Mouse (Mus musculus) bone marrow macrophage, adult 2 months (primary cell): ENCODE measurements around the gene Zdhhc5. TPM values are rescaled to one million over a fixed set of nuclear protein-coding genes. Genes with fewer than 3 reads are reported as not detected.

ENCODE experiments used
- H3K27ac ChIP-seq: 2 replicates; pipeline ENCODE4 v1.5.1; 2012; ENCODE audit warnings: low read depth, low read length; ENCODE audit not compliant: insufficient read depth
- H3K4me1 ChIP-seq: 2 replicates; pipeline ENCODE4 v1.6.1; 2012; ENCODE audit warnings: low read length; ENCODE audit not compliant: control insufficient read depth, insufficient read depth
- H3K4me3 ChIP-seq: 2 replicates; pipeline ENCODE4 v1.5.1; 2012; ENCODE audit warnings: mild to moderate bottlenecking, low read length, moderate library complexity; ENCODE audit not compliant: insufficient read depth
- CTCF ChIP-seq: IDR thresholded peaks from 2 replicates; pipeline ENCODE4 v1.5.1; 2012; ENCODE audit warnings: low read depth, mild to moderate bottlenecking, low read length, moderate library complexity
- POLR2A ChIP-seq: IDR thresholded peaks from 2 replicates; pipeline ENCODE4 v1.6.1; 2012; ENCODE audit warnings: mild to moderate bottlenecking, low read depth, low read length, borderline replicate concordance
- polyA plus RNA-seq: library from polyadenylated mRNA; stranded (reverse); fragments of >200 nt; gene quantifications from 2 replicates; pipeline ENCODE4 v1.2.4, GENCODE M21; 2012; ENCODE audit not compliant: missing spikeins, insufficient read depth, insufficient read length

The Zdhhc5 gene
- polyA plus RNA-seq, 1 experiment = 29.2 TPM

- no peak for TF ChIP-seq CTCF
- TF ChIP-seq POLR2A = no peak
- no peak overlapping the region for H3K4me3 ChIP-seq
- H3K27ac ChIP-seq = no peak overlapping the region
- H3K4me1 ChIP-seq = peaks cover 14% of the 10 kb centered on the region
These were observed 6.2 kb upstream of the Zdhhc5 start for GRCm38 (mm10) chr2:84721182-84721581.

GRCm38 (mm10) chr2:84720718-84721117, 5.7 kb upstream of the Zdhhc5 start:
- no peak for TF ChIP-seq POLR2A
- TF ChIP-seq CTCF = no peak
- Histone ChIP-seq H3K4me3 (no peak overlapping the region), H3K27ac (no peak overlapping the region), H3K4me1 (peaks cover 10% of the 10 kb centered on the region)

- no peak overlapping the region for H3K27ac ChIP-seq
- peaks cover 8% of the 10 kb centered on the region for H3K4me1 ChIP-seq
- no peak overlapping the region for H3K4me3 ChIP-seq
- TF ChIP-seq CTCF (no peak), POLR2A (no peak)
These were observed 2.4 kb upstream of the Zdhhc5 start for GRCm38 (mm10) chr2:84717357-84717756.

- TF ChIP-seq CTCF (no peak), POLR2A (no peak)
- Histone ChIP-seq H3K4me3 (peak overlapping the region; percentile 84), H3K27ac (peak overlapping the region; percentile 66), H3K4me1 (peaks cover 8% of the 10 kb centered on the region)
These were observed 1.7 kb upstream of the Zdhhc5 start for GRCm38 (mm10) chr2:84716423-84717355.

- H3K27ac ChIP-seq = peak overlapping the region; percentile 74
- H3K4me3 ChIP-seq = peak overlapping the region; percentile 84
- no peak for TF ChIP-seq POLR2A
- TF ChIP-seq CTCF = no peak
- H3K4me1 ChIP-seq = peaks cover 8% of the 10 kb centered on the region
These were observed 782 bp upstream of the Zdhhc5 start for GRCm38 (mm10) chr2:84715562-84716361.

GRCm38 (mm10) chr2:84714422-84714810, 564 bp downstream of the Zdhhc5 start:
- TF ChIP-seq POLR2A = no peak
- TF ChIP-seq CTCF = no peak
- Histone ChIP-seq H3K4me3 (peak overlapping the region; percentile 84), H3K27ac (peak overlapping the region; percentile 86)

GRCm38 (mm10) chr2:84711898-84712297, 3.1 kb downstream of the Zdhhc5 start:
- H3K4me3 ChIP-seq = no peak overlapping the region
- no peak overlapping the region for H3K27ac ChIP-seq
- peaks cover 8% of the 10 kb centered on the region for H3K4me1 ChIP-seq
- TF ChIP-seq CTCF = no peak
- TF ChIP-seq POLR2A = no peak

More at GRCm38 (mm10) chr2:84714422-84714810, 564 bp downstream of the Zdhhc5 start:
- peaks cover 8% of the 10 kb centered on the region for H3K4me1 ChIP-seq

- no peak overlapping the region for H3K27ac ChIP-seq
- TF ChIP-seq CTCF = no peak
- TF ChIP-seq POLR2A = no peak
- H3K4me3 ChIP-seq = no peak overlapping the region
- peaks cover 16% of the 10 kb centered on the region for H3K4me1 ChIP-seq
These were observed 7.5 kb downstream of the Zdhhc5 start for GRCm38 (mm10) chr2:84707523-84707922.

GRCm38 (mm10) chr2:84705295-84705694, 9.7 kb downstream of the Zdhhc5 start:
- H3K27ac ChIP-seq = no peak overlapping the region
- no peak for TF ChIP-seq POLR2A
- no peak for TF ChIP-seq CTCF
- H3K4me1 ChIP-seq = peaks cover 16% of the 10 kb centered on the region
- no peak overlapping the region for H3K4me3 ChIP-seq
